Mouse (Mus musculus): ENCODE measurements around the gene Krtap3-2. TPM values are rescaled to one million over a fixed set of nuclear protein-coding genes. Genes with fewer than 3 reads are reported as not detected.

Gene Krtap3-2
- polyA plus RNA-seq, 1 experiment from 2014 or later, result not detected

DNA sequence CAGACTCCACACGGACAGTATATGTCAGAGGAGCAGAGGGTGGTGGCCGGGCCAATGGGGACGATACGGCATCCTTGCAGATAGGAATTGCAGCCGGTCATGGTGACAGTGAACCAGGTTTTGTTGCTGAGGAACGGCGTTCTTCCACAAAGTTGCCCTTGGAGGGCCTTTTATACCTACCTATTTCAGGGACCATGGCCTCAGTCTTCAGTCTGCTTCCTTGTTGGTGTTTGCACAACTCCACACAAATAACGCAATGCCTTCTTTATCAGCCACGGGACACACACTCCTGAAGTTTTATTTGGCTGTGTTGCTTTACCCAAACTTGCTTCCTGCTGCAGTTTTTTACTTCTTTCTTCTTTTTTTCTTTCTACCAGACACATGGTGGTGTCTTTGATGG is 2.7 kb upstream of the Krtap3-2 start, which contains the start of gene Gm11939:
Gm11939 (minus strand) TSS at position 101 of the 400 bp plus-strand sequence.
- WGBS, result 92% methylated on average over 9 of the region's 9 CpGs
- H3K27me3 ChIP-seq (replicated peaks; ENCODE audit: low read depth, poor library complexity, severe bottlenecking), result no peaks in the 10 kb centered on the region
- DNase-seq (ENCODE audit: low spot score), result no peak
- H3K4me3 ChIP-seq, result no peak within 1 kb of the TSS
- no peak within 1 kb of the TSS for H3K27ac ChIP-seq (replicated peaks)
- no peaks in the 10 kb centered on the region for H3K9me3 ChIP-seq
- no peaks in the 10 kb centered on the region for H3K4me1 ChIP-seq
- no peaks in the 10 kb centered on the region for H3K36me3 ChIP-seq (replicated peaks)

DNA sequence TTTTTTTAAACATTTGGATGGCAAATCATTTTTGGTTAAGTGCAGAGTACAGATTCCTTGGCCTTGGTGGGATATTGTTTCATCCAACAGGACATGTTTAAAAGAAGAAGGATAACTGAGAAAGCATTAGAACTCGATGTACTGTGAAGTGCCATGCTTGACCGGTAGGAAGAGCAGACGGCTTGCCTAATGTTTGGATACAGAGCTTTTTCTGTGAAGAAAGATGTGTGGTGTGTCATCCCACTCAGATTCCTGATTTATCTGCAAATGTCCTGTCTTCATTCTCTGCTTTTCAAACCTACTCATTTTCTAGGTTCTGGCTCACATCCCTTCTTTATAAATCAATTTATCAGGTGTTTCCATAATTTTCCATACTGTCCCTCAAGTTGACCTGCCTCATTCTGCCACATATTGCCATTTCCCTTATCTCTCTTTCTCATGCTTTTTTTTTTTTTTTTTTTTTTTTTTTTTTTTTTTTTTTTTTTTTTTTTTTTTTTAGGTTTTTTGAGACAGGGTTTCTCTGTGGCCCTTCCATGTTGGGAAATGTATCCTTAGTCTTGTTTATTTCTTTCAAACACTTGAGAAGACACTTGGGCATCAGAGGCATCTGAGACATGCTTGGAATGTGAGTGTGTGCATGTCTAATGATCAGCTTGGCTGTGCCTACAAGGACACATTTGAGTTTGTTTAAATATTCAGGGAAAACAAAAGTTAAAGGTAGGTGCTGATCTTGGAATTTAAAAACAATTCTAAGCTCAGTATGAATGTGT is 1.5 kb upstream of the Krtap3-2 start:
- Histone ChIP-seq H3K9me3 (no peaks in the 10 kb centered on the region), H3K27me3 (replicated peaks; ENCODE audit: low read depth, poor library complexity, severe bottlenecking) (no peaks in the 10 kb centered on the region), H3K4me1 (no peaks in the 10 kb centered on the region), H3K36me3 (replicated peaks) (no peaks in the 10 kb centered on the region), H3K27ac (replicated peaks) (no peak overlapping the region), H3K4me3 (no peak overlapping the region)
- 84% methylated on average over 3 of the region's 3 CpGs for WGBS
- no peak for DNase-seq (ENCODE audit: low spot score)

DNA sequence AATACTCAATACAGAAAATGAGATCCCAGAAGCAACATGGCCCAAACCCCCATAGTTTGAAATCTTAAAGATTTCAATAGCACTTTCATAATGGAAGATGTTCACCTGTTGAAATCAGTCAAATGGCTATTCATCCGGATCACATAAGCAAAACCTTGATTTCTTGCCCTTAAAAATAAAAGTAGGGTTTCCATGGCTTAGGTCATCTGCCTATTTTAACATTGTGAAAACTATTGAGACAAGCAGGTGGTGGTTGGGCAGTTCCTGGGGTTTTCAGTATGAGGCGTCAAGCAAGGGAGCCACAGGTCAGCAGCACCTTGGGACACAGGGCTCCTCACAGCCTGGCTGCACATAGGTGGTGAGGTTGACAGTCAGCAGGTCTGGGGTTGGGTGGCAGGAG is 458 bp downstream of the Krtap3-2 start:
- Histone ChIP-seq H3K27ac (replicated peaks) (no peak overlapping the region), H3K4me1 (no peaks in the 10 kb centered on the region), H3K9me3 (no peaks in the 10 kb centered on the region), H3K4me3 (no peak overlapping the region), H3K27me3 (replicated peaks; ENCODE audit: low read depth, poor library complexity, severe bottlenecking) (no peaks in the 10 kb centered on the region), H3K36me3 (replicated peaks) (no peaks in the 10 kb centered on the region)
- 89% methylated on average over 2 of the region's 2 CpGs for WGBS
- no peak for DNase-seq (ENCODE audit: low spot score)

DNA sequence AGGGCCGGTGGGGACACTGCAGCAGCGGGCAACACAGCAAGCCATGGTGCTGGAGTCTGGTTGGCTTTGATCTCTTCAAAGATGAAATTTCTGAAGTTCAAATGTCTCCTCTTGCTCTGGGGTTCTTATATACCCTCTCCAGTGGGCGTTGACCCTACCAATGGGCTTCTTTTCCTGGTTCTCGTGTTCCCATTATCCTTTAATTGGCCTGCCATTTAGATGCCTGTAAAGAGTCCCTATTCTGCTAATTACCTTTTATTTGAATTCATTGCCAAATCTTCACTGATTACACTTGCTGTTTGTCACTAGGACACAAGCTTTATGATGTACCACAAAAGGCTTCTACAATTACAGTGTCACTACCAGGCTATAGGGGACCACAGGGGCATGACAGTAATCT is 5.9 kb downstream of the Krtap3-2 start, which contains the start of gene Krtap3-3:
Krtap3-3 (minus strand) TSS at position 101 of the 400 bp plus-strand sequence.
- Histone ChIP-seq H3K27me3 (replicated peaks; ENCODE audit: low read depth, poor library complexity, severe bottlenecking) (no peaks in the 10 kb centered on the region), H3K9me3 (no peaks in the 10 kb centered on the region), H3K27ac (replicated peaks) (no peak within 1 kb of the TSS), H3K36me3 (replicated peaks) (no peaks in the 10 kb centered on the region), H3K4me3 (no peak within 1 kb of the TSS), H3K4me1 (no peaks in the 10 kb centered on the region)
- WGBS, result 71% methylated on average over 4 of the region's 4 CpGs
- no peak for DNase-seq (ENCODE audit: low spot score)

DNA sequence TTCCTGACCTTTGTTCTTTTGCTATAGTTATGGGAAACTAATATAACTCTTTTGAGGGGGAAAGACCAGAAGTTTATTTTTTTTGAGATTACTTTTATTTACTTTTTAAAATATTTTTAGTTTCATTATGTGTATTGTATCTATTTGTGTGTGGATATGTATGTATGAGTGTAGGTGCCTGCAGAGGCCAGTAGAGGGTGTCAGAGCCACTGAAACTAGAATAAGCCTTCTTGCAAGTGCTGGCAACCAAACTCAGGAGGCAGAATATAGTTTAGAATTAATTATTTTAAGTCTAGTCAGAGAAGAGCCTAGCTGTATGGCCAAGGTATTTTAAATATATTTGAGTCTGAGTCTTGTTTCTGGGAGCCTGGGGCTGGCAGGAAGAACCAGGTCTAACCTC is 8.8 kb downstream of the Krtap3-2 start:
- Histone ChIP-seq H3K4me3 (no peak overlapping the region), H3K4me1 (no peaks in the 10 kb centered on the region), H3K36me3 (replicated peaks) (no peaks in the 10 kb centered on the region), H3K27me3 (replicated peaks; ENCODE audit: low read depth, poor library complexity, severe bottlenecking) (no peaks in the 10 kb centered on the region), H3K9me3 (no peaks in the 10 kb centered on the region), H3K27ac (replicated peaks) (no peak overlapping the region)
- no peak for DNase-seq (ENCODE audit: low spot score)

DNA sequence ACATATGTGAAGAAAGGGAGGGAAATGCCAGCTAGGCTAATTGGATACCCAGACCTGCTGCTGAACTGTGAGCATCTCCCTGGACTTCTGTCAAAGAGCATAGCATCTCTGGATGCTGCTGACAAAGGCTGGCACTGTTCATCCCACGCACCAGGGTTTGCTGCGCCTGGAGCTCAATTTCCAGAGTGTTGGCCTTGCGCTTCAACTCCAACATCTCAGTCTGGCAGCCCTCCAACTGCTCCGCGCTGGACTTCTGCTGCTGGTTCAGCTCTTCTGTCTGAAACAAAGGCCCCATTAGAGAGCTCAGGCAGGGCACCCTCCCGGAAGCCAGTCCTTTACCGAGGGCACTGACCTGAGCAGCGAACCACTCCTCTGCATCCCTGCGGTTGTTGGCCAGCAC is 16.9 kb downstream of the Krtap3-2 start:
- H3K27ac ChIP-seq (replicated peaks), result no peak overlapping the region
- WGBS, result 53% methylated on average over 9 of the region's 9 CpGs
- no peaks in the 10 kb centered on the region for H3K9me3 ChIP-seq
- H3K27me3 ChIP-seq (replicated peaks; ENCODE audit: low read depth, poor library complexity, severe bottlenecking), result no peaks in the 10 kb centered on the region
- H3K36me3 ChIP-seq (replicated peaks), result no peaks in the 10 kb centered on the region
- peak; percentile 16 for DNase-seq (ENCODE audit: low spot score)
- H3K4me1 ChIP-seq, result peaks cover 6% of the 10 kb centered on the region; the same call in 1 of the 2 replicates
- no peak overlapping the region for H3K4me3 ChIP-seq

DNA sequence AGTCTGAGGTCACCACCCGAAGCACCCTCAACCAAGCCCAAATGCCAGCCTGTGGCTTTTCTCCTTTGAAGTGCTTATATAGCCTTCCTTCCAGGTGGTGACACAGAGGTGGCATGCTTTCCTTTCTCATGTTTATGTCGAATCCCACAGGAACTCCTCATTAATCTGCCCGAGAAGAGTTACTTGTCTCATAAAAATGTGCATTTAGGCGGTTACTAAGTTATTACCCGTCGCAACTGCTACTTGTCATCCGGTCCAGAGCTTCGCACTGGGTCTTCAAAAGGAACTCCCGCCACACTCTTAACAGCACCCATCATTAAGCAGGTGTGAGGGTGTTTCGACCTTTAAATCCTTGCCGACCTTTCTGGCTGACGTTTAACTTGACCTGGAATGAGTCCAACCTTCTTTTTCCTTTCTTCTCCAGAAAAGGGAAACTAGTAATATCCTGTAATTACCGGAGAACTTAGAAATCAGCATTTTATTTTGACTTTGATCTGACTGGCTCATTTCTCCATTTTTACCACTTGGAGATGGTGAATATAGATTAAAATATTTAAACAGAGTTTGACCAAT is 35.3 kb downstream of the Krtap3-2 start, which contains the start of gene Krt39:
Krt39 (minus strand) TSS at position 51 of the 573 bp plus-strand sequence.
- H3K9me3 ChIP-seq, result no peaks in the 10 kb centered on the region
- no peak within 1 kb of the TSS for H3K27ac ChIP-seq (replicated peaks)
- no peaks in the 10 kb centered on the region for H3K4me1 ChIP-seq
- H3K4me3 ChIP-seq, result no peak within 1 kb of the TSS
- no peaks in the 10 kb centered on the region for H3K36me3 ChIP-seq (replicated peaks)
- DNase-seq (ENCODE audit: low spot score), result no peak
- no peaks in the 10 kb centered on the region for H3K27me3 ChIP-seq (replicated peaks; ENCODE audit: low read depth, poor library complexity, severe bottlenecking)
- 83% methylated on average over 13 of the region's 13 CpGs for WGBS

DNA sequence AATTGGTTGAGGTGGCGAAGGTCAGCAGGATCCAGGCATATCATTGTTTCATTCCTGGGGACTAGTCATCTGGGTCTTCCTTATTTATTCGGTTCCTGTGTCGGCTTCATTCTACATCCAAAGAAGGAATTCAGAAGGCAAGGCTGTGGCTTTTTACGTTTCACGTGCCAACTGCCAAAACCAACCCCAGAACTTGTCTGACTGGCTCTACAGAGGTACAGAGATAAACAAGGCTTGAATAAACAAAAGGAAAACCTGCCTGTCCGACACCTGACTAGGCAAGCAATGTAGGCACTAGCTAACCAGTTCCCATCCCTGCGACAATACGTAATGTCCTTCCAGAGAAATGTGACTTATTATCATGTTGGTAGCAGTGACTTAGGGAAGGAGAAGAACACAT is 42.6 kb downstream of the Krtap3-2 start:
- H3K4me1 ChIP-seq, result no peaks in the 10 kb centered on the region
- no peak overlapping the region for H3K27ac ChIP-seq (replicated peaks)
- WGBS, result 85% methylated on average over 8 of the region's 8 CpGs
- no peak overlapping the region for H3K4me3 ChIP-seq
- H3K36me3 ChIP-seq (replicated peaks), result no peaks in the 10 kb centered on the region
- H3K27me3 ChIP-seq (replicated peaks; ENCODE audit: low read depth, poor library complexity, severe bottlenecking), result no peaks in the 10 kb centered on the region
- H3K9me3 ChIP-seq, result no peaks in the 10 kb centered on the region
- DNase-seq (ENCODE audit: low spot score), result no peak

Other genes with a start within 250 kb of the Krtap3-2 start
- not detected in 2 replicates for gene Krt25, start 233.9 kb downstream of the Krtap3-2 start, polyA plus RNA-seq (2016; fragmentation: Nextera tagmentation; extraction: Ambion mirVana)
- 0.06 TPM in 1 of 2 replicates, not detected in the other for gene Krt26, start 218.9 kb downstream of the Krtap3-2 start, polyA plus RNA-seq (2016; fragmentation: Nextera tagmentation; extraction: Ambion mirVana)
- 0.15 TPM in 1 of 2 replicates, not detected in the other for gene Krt27, start 205.7 kb downstream of the Krtap3-2 start, polyA plus RNA-seq (2016; fragmentation: Nextera tagmentation; extraction: Ambion mirVana)
- 0.26 and 0.39 TPM in 2 replicates for gene Krt28, start 181.9 kb downstream of the Krtap3-2 start, polyA plus RNA-seq (2016; fragmentation: Nextera tagmentation; extraction: Ambion mirVana)
- gene Krt10, start 167.5 kb downstream of the Krtap3-2 start, polyA plus RNA-seq (2016; fragmentation: Nextera tagmentation; extraction: Ambion mirVana), result 18.6 and 25.3 TPM in 2 replicates
- gene Krt12, start 134.6 kb downstream of the Krtap3-2 start, polyA plus RNA-seq (2016; fragmentation: Nextera tagmentation; extraction: Ambion mirVana), result not detected in 2 replicates
- 0.97 and 1.00 TPM in 2 replicates for gene Krt20, start 118.7 kb downstream of the Krtap3-2 start, polyA plus RNA-seq (2016; fragmentation: Nextera tagmentation; extraction: Ambion mirVana)
- 0.21 and 0.31 TPM in 2 replicates for gene Krt23, start 63.7 kb downstream of the Krtap3-2 start, polyA plus RNA-seq (2016; fragmentation: Nextera tagmentation; extraction: Ambion mirVana)
- gene Krt39, start 35.5 kb downstream of the Krtap3-2 start, polyA plus RNA-seq (2016; fragmentation: Nextera tagmentation; extraction: Ambion mirVana), result not detected in 2 replicates
- gene Krt40, start 13.7 kb downstream of the Krtap3-2 start, polyA plus RNA-seq (2016; fragmentation: Nextera tagmentation; extraction: Ambion mirVana), result not detected in 2 replicates
- gene Krtap3-3, start 6.0 kb downstream of the Krtap3-2 start, polyA plus RNA-seq (2016; fragmentation: Nextera tagmentation; extraction: Ambion mirVana), result not detected in 2 replicates
- gene Gm11939, start 2.6 kb upstream of the Krtap3-2 start, polyA plus RNA-seq (2016; fragmentation: Nextera tagmentation; extraction: Ambion mirVana), result not detected in 2 replicates
- not detected in 2 replicates for gene Krtap3-1, start 9.8 kb upstream of the Krtap3-2 start, polyA plus RNA-seq (2016; fragmentation: Nextera tagmentation; extraction: Ambion mirVana)
- gene Krtap1-5, start 24.2 kb upstream of the Krtap3-2 start, polyA plus RNA-seq (2016; fragmentation: Nextera tagmentation; extraction: Ambion mirVana), result not detected in 2 replicates
- not detected in 2 replicates for gene Krtap1-4, start 26.8 kb upstream of the Krtap3-2 start, polyA plus RNA-seq (2016; fragmentation: Nextera tagmentation; extraction: Ambion mirVana)
- gene Krtap1-3, start 34.5 kb upstream of the Krtap3-2 start, polyA plus RNA-seq (2016; fragmentation: Nextera tagmentation; extraction: Ambion mirVana), result not detected in 2 replicates
- not detected in 2 replicates for gene Krtap9-3, start 41.3 kb upstream of the Krtap3-2 start, polyA plus RNA-seq (2016; fragmentation: Nextera tagmentation; extraction: Ambion mirVana)
- gene Gm11938, start 46.5 kb upstream of the Krtap3-2 start, polyA plus RNA-seq (2016; fragmentation: Nextera tagmentation; extraction: Ambion mirVana), result not detected in 2 replicates
- not detected in 2 replicates for gene Gm11937, start 53.3 kb upstream of the Krtap3-2 start, polyA plus RNA-seq (2016; fragmentation: Nextera tagmentation; extraction: Ambion mirVana)
- gene Krtap2-4, start 58.0 kb upstream of the Krtap3-2 start, polyA plus RNA-seq (2016; fragmentation: Nextera tagmentation; extraction: Ambion mirVana), result not detected in 2 replicates
- not detected in 2 replicates for gene Gm11562, start 63.6 kb upstream of the Krtap3-2 start, polyA plus RNA-seq (2016; fragmentation: Nextera tagmentation; extraction: Ambion mirVana)
- not detected in 2 replicates for gene Krtap4-1, start 71.4 kb upstream of the Krtap3-2 start, polyA plus RNA-seq (2016; fragmentation: Nextera tagmentation; extraction: Ambion mirVana)
- gene Krtap4-2, start 78.2 kb upstream of the Krtap3-2 start, polyA plus RNA-seq (2016; fragmentation: Nextera tagmentation; extraction: Ambion mirVana), result not detected in 2 replicates
- not detected in 2 replicates for gene Krtap4-7, start 87.2 kb upstream of the Krtap3-2 start, polyA plus RNA-seq (2016; fragmentation: Nextera tagmentation; extraction: Ambion mirVana)
- not detected in 2 replicates for gene Gm11555, start 93.4 kb upstream of the Krtap3-2 start, polyA plus RNA-seq (2016; fragmentation: Nextera tagmentation; extraction: Ambion mirVana)
- gene Gm11563, start 102.1 kb upstream of the Krtap3-2 start, polyA plus RNA-seq (2016; fragmentation: Nextera tagmentation; extraction: Ambion mirVana), result not detected in 2 replicates
- gene Krtap4-6, start 109.1 kb upstream of the Krtap3-2 start, polyA plus RNA-seq (2016; fragmentation: Nextera tagmentation; extraction: Ambion mirVana), result not detected in 2 replicates
- gene Gm14190, start 133.9 kb upstream of the Krtap3-2 start, polyA plus RNA-seq (2016; fragmentation: Nextera tagmentation; extraction: Ambion mirVana), result not detected in 2 replicates
- gene Gm14180, start 177.4 kb upstream of the Krtap3-2 start, polyA plus RNA-seq (2016; fragmentation: Nextera tagmentation; extraction: Ambion mirVana), result not detected in 2 replicates
- gene Gm11595, start 216.1 kb upstream of the Krtap3-2 start, polyA plus RNA-seq (2016; fragmentation: Nextera tagmentation; extraction: Ambion mirVana), result not detected in 2 replicates
- gene Krtap4-8, start 223.9 kb upstream of the Krtap3-2 start, polyA plus RNA-seq (2016; fragmentation: Nextera tagmentation; extraction: Ambion mirVana), result not detected in 2 replicates
- not detected in 2 replicates for gene Krtap4-9, start 228.3 kb upstream of the Krtap3-2 start, polyA plus RNA-seq (2016; fragmentation: Nextera tagmentation; extraction: Ambion mirVana)
- gene Gm11596, start 236.6 kb upstream of the Krtap3-2 start, polyA plus RNA-seq (2016; fragmentation: Nextera tagmentation; extraction: Ambion mirVana), result not detected in 2 replicates
- not detected in 2 replicates for gene Gm11569, start 242.1 kb upstream of the Krtap3-2 start, polyA plus RNA-seq (2016; fragmentation: Nextera tagmentation; extraction: Ambion mirVana)
- not detected in 2 replicates for gene Gm11554, start 247.6 kb upstream of the Krtap3-2 start, polyA plus RNA-seq (2016; fragmentation: Nextera tagmentation; extraction: Ambion mirVana)

Data from embryonic facial prominence, embryonic 10.5 days (tissue).